Mouse (Mus musculus): ENCODE measurements around the gene Fgfr2. TPM values are rescaled to one million over a fixed set of nuclear protein-coding genes. Genes with fewer than 3 reads are reported as not detected.
A peak's percentile ranks its signal among the peaks of the same experiment; 100 is the strongest.

The Fgfr2 gene
- polyA plus RNA-seq, 3 experiments from 2014 or later: 0.27 TPM; not detected in 2

GRCm38 (mm10) chr7:130762071-130762897 lies 2360.9 kb downstream of the Fgfr2 start:
- ATAC-seq: peak; percentile 81

GRCm38 (mm10) chr7:130757326-130757865 lies 2365.8 kb downstream of the Fgfr2 start:
- ATAC-seq: no peak

- no peak for ATAC-seq
Observed at GRCm38 (mm10) chr7:130756343-130756835, 2366.8 kb downstream of the Fgfr2 start.

GRCm38 (mm10) chr7:130754790-130755189 lies 2368.4 kb downstream of the Fgfr2 start:
- no peak for ATAC-seq

GRCm38 (mm10) chr7:130751678-130752077 lies 2371.5 kb downstream of the Fgfr2 start:
- ATAC-seq: no peak

- no peak for ATAC-seq
Observed at GRCm38 (mm10) chr7:130750752-130751490, 2372.2 kb downstream of the Fgfr2 start.

GRCm38 (mm10) chr7:130749165-130749564 lies 2374.0 kb downstream of the Fgfr2 start:
- ATAC-seq: no peak

- ATAC-seq: no peak
Observed at GRCm38 (mm10) chr7:130743239-130744025, 2379.7 kb downstream of the Fgfr2 start.

- no peak for ATAC-seq
Observed at GRCm38 (mm10) chr7:130741099-130741498, 2382.1 kb downstream of the Fgfr2 start.

GRCm38 (mm10) chr7:130734195-130734787 lies 2388.9 kb downstream of the Fgfr2 start:
- ATAC-seq: no peak

GRCm38 (mm10) chr7:130733423-130733822 lies 2389.7 kb downstream of the Fgfr2 start:
- ATAC-seq: no peak

- ATAC-seq: no peak
Observed at GRCm38 (mm10) chr7:130732908-130733307, 2390.2 kb downstream of the Fgfr2 start.

GRCm38 (mm10) chr7:130731792-130732191 lies 2391.4 kb downstream of the Fgfr2 start:
- ATAC-seq: no peak

GRCm38 (mm10) chr7:130727560-130727959 lies 2395.6 kb downstream of the Fgfr2 start:
- ATAC-seq: no peak

GRCm38 (mm10) chr7:130726724-130727422 lies 2396.3 kb downstream of the Fgfr2 start:
- ATAC-seq: peak; percentile 43

GRCm38 (mm10) chr7:130726185-130726584 lies 2397.0 kb downstream of the Fgfr2 start:
- no peak for ATAC-seq

GRCm38 (mm10) chr7:130720646-130721335 lies 2402.4 kb downstream of the Fgfr2 start:
- ATAC-seq: no peak

- no peak for ATAC-seq
Observed at GRCm38 (mm10) chr7:130719931-130720598, 2403.1 kb downstream of the Fgfr2 start.

GRCm38 (mm10) chr7:130716989-130717388 lies 2406.2 kb downstream of the Fgfr2 start:
- no peak for ATAC-seq

- ATAC-seq: no peak
Observed at GRCm38 (mm10) chr7:130716341-130716740, 2406.8 kb downstream of the Fgfr2 start.

Data from inflammation-experienced regulatory T-cells, adult 6 months (primary cell).